Mouse (Mus musculus): ENCODE results near the gene Tmprss6. TPM values are rescaled to one million over a fixed set of nuclear protein-coding genes. Genes with fewer than 3 reads are reported as not detected.

Tmprss6 gene
- polyA plus RNA-seq, 1 experiment from 2014 or later = 0.19 TPM

DNA sequence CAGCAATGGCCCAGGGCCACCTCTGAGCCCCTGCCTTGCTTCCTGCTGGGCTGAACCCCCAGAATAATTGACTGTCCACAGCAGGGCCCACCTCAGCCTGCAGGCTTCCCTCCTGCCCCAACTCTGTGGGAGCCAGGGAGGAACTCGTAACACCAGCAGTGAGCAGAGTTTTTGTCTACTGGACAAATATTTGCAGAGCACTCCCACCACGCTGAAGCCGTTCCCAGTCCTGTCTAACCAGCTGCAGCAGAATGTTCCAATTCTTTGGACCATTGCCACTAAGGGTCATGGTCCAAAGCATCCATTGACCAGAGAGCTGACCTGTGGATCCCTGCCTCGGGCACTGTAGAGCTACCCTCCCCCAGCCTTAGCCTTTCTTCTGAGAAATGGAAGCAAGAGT, 51.5 kb downstream of the Tmprss6 start:
- WGBS = 42% methylated on average over 4 of the region's 4 CpGs
- H3K9me3 ChIP-seq (replicated peaks) = no peaks in the 10 kb centered on the region
- H3K27ac ChIP-seq (ENCODE audit: poor library complexity, severe bottlenecking) = no peak overlapping the region
- H3K4me3 ChIP-seq = no peak overlapping the region
- peaks cover 9% of the 10 kb centered on the region for H3K4me1 ChIP-seq (replicated peaks)
- H3K36me3 ChIP-seq = no peaks in the 10 kb centered on the region
- ATAC-seq (ENCODE audit: insufficient number of reproducible peaks, low FRiP score) = no peak
- no peak overlapping the region for H3K4me2 ChIP-seq
- peaks cover 28% of the 10 kb centered on the region for H3K27me3 ChIP-seq (replicated peaks)
- no peak overlapping the region for H3K9ac ChIP-seq

DNA sequence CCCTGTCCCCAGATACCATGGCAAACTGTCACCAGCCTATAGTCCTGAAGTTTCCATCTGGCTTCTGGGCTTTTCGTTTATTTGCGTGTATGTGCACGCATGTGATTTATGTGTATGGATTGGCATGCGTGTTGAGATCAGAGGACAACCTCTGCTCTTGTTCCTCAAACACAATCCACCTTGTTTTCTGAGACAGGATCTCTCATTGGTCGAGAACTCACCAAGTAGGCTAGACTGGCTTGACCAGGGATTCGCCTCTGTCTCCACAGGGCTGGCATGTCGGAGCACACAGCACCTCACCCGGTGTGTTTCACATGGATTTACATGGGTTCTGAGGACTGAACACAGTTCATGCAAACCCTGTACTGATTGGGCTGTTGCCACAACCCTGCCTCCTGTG, 54.3 kb downstream of the Tmprss6 start:
- no peaks in the 10 kb centered on the region for H3K9me3 ChIP-seq (replicated peaks)
- no peaks in the 10 kb centered on the region for H3K36me3 ChIP-seq
- H3K9ac ChIP-seq = no peak overlapping the region
- H3K4me2 ChIP-seq = no peak overlapping the region
- WGBS = 92% methylated on average over 8 of the region's 8 CpGs
- H3K27ac ChIP-seq (ENCODE audit: poor library complexity, severe bottlenecking) = no peak overlapping the region
- peaks cover 38% of the 10 kb centered on the region for H3K27me3 ChIP-seq (replicated peaks)
- H3K4me3 ChIP-seq = no peak overlapping the region
- no peak for ATAC-seq (ENCODE audit: insufficient number of reproducible peaks, low FRiP score)
- H3K4me1 ChIP-seq (replicated peaks) = peaks cover 24% of the 10 kb centered on the region

DNA sequence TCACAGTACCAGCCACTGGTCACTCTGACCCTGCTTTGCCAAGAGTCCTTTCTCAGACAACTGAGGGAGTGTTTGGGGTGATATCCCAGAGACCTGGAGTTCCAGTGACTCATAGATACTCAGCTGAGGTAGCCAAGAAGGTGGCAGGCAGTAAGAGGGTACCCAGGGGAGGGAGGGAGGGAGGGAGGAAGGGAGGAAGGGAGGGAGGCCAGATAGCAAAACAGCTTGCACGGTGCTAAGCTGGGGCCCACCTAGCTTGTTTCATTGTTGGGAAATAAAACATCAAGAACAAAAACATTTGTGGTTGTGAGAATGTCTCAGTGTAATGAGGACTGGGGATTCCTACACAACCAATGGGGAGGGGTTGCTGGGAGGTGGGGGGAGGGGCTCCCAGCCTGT, 54.7 kb downstream of the Tmprss6 start:
- peaks cover 38% of the 10 kb centered on the region for H3K27me3 ChIP-seq (replicated peaks)
- H3K36me3 ChIP-seq = no peaks in the 10 kb centered on the region
- no peak overlapping the region for H3K27ac ChIP-seq (ENCODE audit: poor library complexity, severe bottlenecking)
- 47% methylated on average over 1 of the region's 1 CpGs for WGBS
- no peak overlapping the region for H3K4me3 ChIP-seq
- ATAC-seq (ENCODE audit: insufficient number of reproducible peaks, low FRiP score) = no peak
- H3K9ac ChIP-seq = no peak overlapping the region
- H3K9me3 ChIP-seq (replicated peaks) = no peaks in the 10 kb centered on the region
- H3K4me1 ChIP-seq (replicated peaks) = peaks cover 24% of the 10 kb centered on the region
- H3K4me2 ChIP-seq = no peak overlapping the region

DNA sequence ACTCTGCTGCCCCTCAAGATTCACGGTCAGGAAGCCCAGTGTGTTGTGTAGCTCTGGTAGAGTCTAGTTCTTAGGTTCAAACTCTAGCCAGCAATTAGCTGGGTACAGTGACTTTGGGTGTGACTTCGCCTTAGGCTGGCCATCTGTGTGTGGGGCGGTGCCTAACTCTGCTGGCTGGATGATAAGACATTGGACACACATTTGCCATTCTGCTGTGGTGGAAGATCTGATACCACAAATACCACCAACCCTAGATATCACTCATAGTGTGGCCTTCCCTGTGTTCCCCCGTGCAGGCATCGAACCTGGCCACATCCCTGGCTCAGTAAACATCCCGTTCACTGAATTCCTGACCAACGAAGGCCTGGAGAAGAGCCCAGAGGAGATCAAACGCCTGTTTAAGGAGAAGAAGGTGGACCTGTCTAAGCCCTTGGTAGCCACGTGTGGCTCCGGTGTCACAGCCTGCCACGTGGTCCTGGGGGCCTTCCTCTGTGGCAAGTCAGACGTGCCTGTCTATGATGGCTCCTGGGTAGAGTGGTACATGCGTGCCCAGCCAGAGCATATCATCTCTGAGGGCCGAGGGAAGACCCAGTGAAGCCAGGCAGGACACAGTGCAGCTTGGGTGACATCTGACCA, 55.2 kb downstream of the Tmprss6 start:
- no peak overlapping the region for H3K4me3 ChIP-seq
- no peak overlapping the region for H3K9ac ChIP-seq
- H3K9me3 ChIP-seq (replicated peaks) = no peaks in the 10 kb centered on the region
- peak; percentile 86 for ATAC-seq (ENCODE audit: insufficient number of reproducible peaks, low FRiP score)
- peak overlapping the region; percentile 13; the same call in 1 of the 2 replicates for H3K27ac ChIP-seq (ENCODE audit: poor library complexity, severe bottlenecking)
- 80% methylated on average over 14 of the region's 14 CpGs for WGBS
- no peaks in the 10 kb centered on the region for H3K36me3 ChIP-seq
- no peak overlapping the region for H3K4me2 ChIP-seq
- peaks cover 41% of the 10 kb centered on the region for H3K27me3 ChIP-seq (replicated peaks)
- H3K4me1 ChIP-seq (replicated peaks) = peaks cover 24% of the 10 kb centered on the region

DNA sequence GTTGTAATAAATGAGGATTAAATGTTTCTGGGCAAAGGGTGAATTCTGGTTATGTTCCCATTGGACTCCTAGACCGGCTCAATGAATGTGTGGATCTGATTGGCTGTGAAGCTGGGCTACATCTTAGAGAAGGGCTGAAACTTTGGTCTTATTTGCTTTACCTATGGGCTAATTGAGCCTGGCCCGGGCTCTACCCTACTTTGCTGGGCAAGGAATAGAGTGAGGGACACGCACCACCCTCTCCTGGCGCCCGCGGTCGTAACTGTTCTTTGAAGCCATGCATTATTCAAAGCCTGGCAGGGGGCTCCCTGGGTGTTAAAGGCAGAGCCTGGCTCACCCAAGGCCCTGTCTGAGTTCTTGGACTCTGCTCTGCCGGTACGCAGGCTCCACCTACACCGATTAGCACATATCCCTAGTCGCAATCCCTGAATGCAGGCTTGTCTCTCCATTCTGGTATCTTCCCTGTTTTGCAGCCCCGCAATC, 58.8 kb downstream of the Tmprss6 start:
- no peak for ATAC-seq (ENCODE audit: insufficient number of reproducible peaks, low FRiP score)
- Histone ChIP-seq H3K4me1 (replicated peaks) (peaks cover 46% of the 10 kb centered on the region), H3K27ac (ENCODE audit: poor library complexity, severe bottlenecking) (no peak overlapping the region)

DNA sequence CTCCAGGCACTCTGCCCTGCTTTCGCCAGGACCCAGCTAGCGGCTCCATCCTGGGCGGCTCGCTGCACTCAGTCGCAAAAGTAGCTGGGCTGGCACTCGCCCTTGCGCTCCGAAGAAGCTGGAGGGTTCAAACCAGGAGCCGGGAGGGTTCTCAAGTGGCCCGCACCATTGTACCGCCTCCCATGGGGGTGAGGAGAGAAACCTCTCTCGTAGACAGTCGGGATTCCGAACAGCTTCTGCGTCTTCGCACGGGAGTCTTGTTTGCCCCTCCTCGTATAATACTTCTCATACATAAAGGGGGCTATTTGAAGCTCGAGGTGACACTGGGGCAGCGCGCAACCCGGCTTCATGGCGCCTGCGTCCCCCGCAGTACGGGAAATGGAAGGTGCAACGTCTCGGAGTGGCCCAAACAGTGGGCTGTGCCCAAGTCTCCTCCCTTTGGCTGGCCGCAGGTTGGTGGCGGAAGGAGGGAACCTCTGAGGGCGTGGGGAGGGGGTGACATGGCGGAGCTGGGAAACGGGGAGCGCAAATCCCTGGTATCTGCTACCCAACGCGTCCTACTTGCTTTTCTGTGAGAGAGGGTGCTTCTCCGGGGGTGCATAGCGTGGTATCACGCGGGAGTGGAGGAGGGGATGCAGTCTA, 62.0 kb downstream of the Tmprss6 start, which contains the start of gene Mpst:
Gene Mpst, plus strand, starts transcription at position 124 of the 642 bp plus-strand sequence.
- H3K4me3 ChIP-seq = peak within 1 kb of the TSS; percentile 69
- ATAC-seq (ENCODE audit: insufficient number of reproducible peaks, low FRiP score) = peak; percentile 90
- WGBS = under 1% methylated on average over 40 of the region's 40 CpGs
- H3K9me3 ChIP-seq (replicated peaks) = no peaks in the 10 kb centered on the region
- peak within 1 kb of the TSS; percentile 83 for H3K9ac ChIP-seq
- H3K27me3 ChIP-seq (replicated peaks) = peaks cover 41% of the 10 kb centered on the region
- peaks cover 66% of the 10 kb centered on the region for H3K4me1 ChIP-seq (replicated peaks)
- peak within 1 kb of the TSS; percentile 89 for H3K27ac ChIP-seq (ENCODE audit: poor library complexity, severe bottlenecking)
- H3K36me3 ChIP-seq = no peaks in the 10 kb centered on the region
- H3K4me2 ChIP-seq = peak within 1 kb of the TSS; percentile 90

More for the DNA sequence above, 58.8 kb downstream of the Tmprss6 start:
- WGBS = 15% methylated on average over 12 of the region's 12 CpGs
- H3K9me3 ChIP-seq (replicated peaks) = no peaks in the 10 kb centered on the region
- peak overlapping the region; percentile 51 for H3K9ac ChIP-seq
- peaks cover 50% of the 10 kb centered on the region for H3K27me3 ChIP-seq (replicated peaks)
- peak overlapping the region; percentile 71 for H3K4me2 ChIP-seq
- peak overlapping the region; percentile 41 for H3K4me3 ChIP-seq
- H3K36me3 ChIP-seq = no peaks in the 10 kb centered on the region

DNA sequence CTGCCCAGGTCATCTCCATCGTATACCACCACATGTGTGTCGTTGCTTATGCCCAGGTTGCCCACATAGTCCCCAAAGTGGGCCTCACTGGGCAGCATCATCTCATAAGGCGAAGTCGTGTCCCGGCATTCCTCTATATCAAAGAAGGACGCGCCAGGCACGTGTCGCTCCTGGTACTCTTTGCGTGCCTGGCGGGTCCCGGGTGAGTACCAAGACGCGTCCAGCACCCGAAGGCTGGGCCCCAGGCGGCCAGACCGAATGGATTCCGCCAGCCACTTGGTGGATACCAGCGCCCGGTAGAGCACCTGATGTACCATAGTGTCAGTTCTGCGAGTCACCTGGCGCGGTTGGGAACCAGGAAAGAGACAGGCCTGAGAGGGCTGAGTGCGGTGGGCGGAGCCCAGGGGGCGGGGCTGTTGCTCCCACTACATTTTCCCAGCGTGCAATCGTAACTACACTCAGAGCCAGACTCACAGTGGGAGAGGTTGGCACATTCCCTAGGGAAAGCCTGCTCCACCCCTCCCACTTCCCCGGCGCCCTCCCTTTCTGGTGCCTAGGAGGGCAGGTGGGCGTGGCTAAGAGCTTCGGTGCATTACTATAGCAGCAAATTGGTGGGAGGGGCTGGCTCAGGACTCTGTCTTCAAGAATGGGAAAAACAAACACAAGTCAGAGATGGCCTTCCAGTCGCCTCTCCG, 62.8 kb downstream of the Tmprss6 start, which contains the start of gene Tst:
Gene Tst, minus strand, starts transcription at position 391 of the 695 bp plus-strand sequence.
- 2% methylated on average over 34 of the region's 34 CpGs for WGBS

DNA sequence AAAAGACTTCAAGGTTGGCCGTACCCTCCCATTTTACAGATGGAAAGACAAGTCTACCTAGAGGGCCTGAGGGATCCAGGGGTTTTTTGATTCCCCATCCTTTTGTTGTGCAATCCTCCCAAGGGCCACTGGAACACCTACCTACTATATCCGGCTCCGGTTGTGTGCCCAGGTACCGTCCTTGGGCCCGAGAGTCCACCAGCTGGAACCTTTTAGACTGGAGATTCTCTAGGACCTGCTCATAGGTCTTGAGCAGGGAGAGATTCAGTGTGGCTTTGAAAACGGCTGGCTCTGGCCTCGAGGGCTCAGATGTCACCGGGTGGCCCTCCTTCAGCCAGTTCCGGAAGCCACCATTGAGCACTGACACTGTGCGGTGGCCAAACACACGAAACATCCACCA, 63.3 kb downstream of the Tmprss6 start:
- Histone ChIP-seq H3K4me2 (peak overlapping the region; percentile 90), H3K27ac (ENCODE audit: poor library complexity, severe bottlenecking) (no peak overlapping the region), H3K9me3 (replicated peaks) (no peaks in the 10 kb centered on the region), H3K4me1 (replicated peaks) (peaks cover 59% of the 10 kb centered on the region), H3K9ac (peak overlapping the region; percentile 83; the same call in 1 of the 2 replicates), H3K27me3 (replicated peaks) (peaks cover 28% of the 10 kb centered on the region), H3K36me3 (no peaks in the 10 kb centered on the region), H3K4me3 (peak overlapping the region; percentile 69)
- no peak for ATAC-seq (ENCODE audit: insufficient number of reproducible peaks, low FRiP score)
- WGBS = 55% methylated on average over 11 of the region's 11 CpGs

More for the DNA sequence above, 62.8 kb downstream of the Tmprss6 start, which contains the start of gene Tst:
- H3K27ac ChIP-seq (ENCODE audit: poor library complexity, severe bottlenecking) = peak within 1 kb of the TSS; percentile 89
- H3K4me1 ChIP-seq (replicated peaks) = peaks cover 64% of the 10 kb centered on the region
- H3K36me3 ChIP-seq = no peaks in the 10 kb centered on the region
- peak within 1 kb of the TSS; percentile 83 for H3K9ac ChIP-seq
- ATAC-seq (ENCODE audit: insufficient number of reproducible peaks, low FRiP score) = peak; percentile 67
- H3K4me2 ChIP-seq = peak within 1 kb of the TSS; percentile 90
- no peaks in the 10 kb centered on the region for H3K9me3 ChIP-seq (replicated peaks)
- peaks cover 34% of the 10 kb centered on the region for H3K27me3 ChIP-seq (replicated peaks)
- peak within 1 kb of the TSS; percentile 69 for H3K4me3 ChIP-seq

DNA sequence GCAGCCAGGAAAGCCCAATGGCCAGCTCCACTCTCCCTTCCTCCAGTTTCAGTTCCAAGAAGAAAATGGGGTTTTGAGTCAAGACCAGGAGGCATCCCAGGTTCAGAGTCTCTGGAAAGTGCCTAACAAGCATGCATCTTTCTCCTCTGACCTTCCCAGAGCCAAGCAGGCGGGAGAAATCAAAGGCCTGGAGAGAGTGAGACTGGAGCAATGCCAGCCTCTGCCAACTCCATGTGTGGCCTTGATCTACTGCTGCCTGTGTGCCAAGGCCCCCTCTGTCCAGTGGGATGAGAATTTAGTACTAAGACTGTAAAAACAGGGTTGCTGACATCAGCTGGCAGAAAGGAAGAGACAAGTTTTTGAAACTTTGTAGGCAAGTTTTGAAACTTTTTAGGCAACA, 64.5 kb downstream of the Tmprss6 start:
- H3K27me3 ChIP-seq (replicated peaks) = peaks cover 16% of the 10 kb centered on the region
- peaks cover 53% of the 10 kb centered on the region for H3K4me1 ChIP-seq (replicated peaks)
- H3K9me3 ChIP-seq (replicated peaks) = no peaks in the 10 kb centered on the region
- 44% methylated on average over 1 of the region's 1 CpGs for WGBS
- no peak overlapping the region for H3K4me3 ChIP-seq
- H3K36me3 ChIP-seq = no peaks in the 10 kb centered on the region
- ATAC-seq (ENCODE audit: insufficient number of reproducible peaks, low FRiP score) = no peak
- 0 out of 2 replicates have a peak overlapping the region, but pooled peaks have one; percentile 11 for H3K27ac ChIP-seq (ENCODE audit: poor library complexity, severe bottlenecking)
- peak overlapping the region; percentile 4; the same call in 1 of the 2 replicates for H3K9ac ChIP-seq
- H3K4me2 ChIP-seq = peak overlapping the region; percentile 17; the same call in 1 of the 2 replicates

DNA sequence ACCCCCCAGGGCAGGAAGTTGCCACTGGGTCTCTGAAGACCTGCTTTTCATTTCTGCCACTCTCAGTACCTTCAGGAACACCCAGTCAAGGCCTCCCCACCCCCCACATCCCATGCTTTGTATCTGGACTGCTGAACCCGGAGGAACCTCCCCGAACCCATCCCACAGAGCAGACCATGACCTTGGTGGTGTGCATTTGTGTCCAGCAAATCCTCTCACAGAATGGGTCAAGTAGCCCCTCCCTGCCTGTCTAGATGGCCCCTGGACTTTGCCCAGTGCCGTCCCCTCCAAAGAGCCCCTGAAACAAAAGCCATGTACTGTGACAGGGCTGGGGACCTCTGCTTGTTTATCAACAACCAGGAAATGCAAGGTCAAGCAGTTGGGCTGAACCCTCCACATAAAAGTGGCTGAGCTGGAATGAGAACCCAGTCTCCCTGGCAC, 65.1 kb downstream of the Tmprss6 start:
- 35% methylated on average over 3 of the region's 3 CpGs for WGBS
- peak overlapping the region; percentile 17; the same call in 1 of the 2 replicates for H3K4me2 ChIP-seq
- peak overlapping the region; percentile 11; the same call in 1 of the 2 replicates for H3K27ac ChIP-seq (ENCODE audit: poor library complexity, severe bottlenecking)
- H3K9me3 ChIP-seq (replicated peaks) = no peaks in the 10 kb centered on the region
- no peak overlapping the region for H3K4me3 ChIP-seq
- no peaks in the 10 kb centered on the region for H3K36me3 ChIP-seq
- peak overlapping the region; percentile 4; the same call in 1 of the 2 replicates for H3K9ac ChIP-seq
- no peak for ATAC-seq (ENCODE audit: insufficient number of reproducible peaks, low FRiP score)
- H3K27me3 ChIP-seq (replicated peaks) = peaks cover 11% of the 10 kb centered on the region
- H3K4me1 ChIP-seq (replicated peaks) = peaks cover 53% of the 10 kb centered on the region

DNA sequence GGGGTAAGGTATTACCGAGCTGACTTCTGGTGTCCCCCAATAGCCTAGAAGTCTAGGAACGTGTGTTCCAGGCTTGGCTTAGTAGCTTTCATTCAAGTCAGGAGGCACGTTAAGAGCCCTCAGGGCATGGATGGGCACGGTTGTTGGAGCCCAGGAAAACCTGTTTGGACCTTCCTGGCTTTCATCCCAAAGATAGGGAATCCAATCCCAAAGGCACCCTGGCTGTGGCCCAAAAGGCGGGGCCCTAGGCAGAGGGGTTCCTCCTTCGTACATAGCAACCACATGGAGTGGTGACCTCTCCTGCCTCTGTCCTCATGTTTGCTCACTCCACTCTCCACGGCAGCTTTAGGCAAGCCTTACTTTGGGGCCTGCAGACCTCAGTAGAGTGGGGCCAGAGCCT, 66.0 kb downstream of the Tmprss6 start:
- no peak overlapping the region for H3K9ac ChIP-seq
- no peaks in the 10 kb centered on the region for H3K9me3 ChIP-seq (replicated peaks)
- ATAC-seq (ENCODE audit: insufficient number of reproducible peaks, low FRiP score) = no peak
- no peaks in the 10 kb centered on the region for H3K36me3 ChIP-seq
- WGBS = 77% methylated on average over 7 of the region's 7 CpGs
- peaks cover 2% of the 10 kb centered on the region; the same call in 1 of the 2 replicates for H3K27me3 ChIP-seq (replicated peaks)
- peaks cover 49% of the 10 kb centered on the region for H3K4me1 ChIP-seq (replicated peaks)
- H3K4me2 ChIP-seq = no peak overlapping the region
- no peak overlapping the region for H3K4me3 ChIP-seq
- no peak overlapping the region for H3K27ac ChIP-seq (ENCODE audit: poor library complexity, severe bottlenecking)
